Mouse (Mus musculus): ENCODE data around the gene Neu2.
"Not testable (repeated sequence)": the region's sequence is repeated elsewhere in the genome, so short reads cannot be mapped to it uniquely, and the experiment has no call there.

Neu2 gene

GRCm38 (mm10) chr1:87509561-87510165 lies at the start of gene Neu2:
Gene Neu2, plus strand, starts transcription at chr1:87509889.
- no peak for DNase-seq (ENCODE audit: low read depth)

DNA sequence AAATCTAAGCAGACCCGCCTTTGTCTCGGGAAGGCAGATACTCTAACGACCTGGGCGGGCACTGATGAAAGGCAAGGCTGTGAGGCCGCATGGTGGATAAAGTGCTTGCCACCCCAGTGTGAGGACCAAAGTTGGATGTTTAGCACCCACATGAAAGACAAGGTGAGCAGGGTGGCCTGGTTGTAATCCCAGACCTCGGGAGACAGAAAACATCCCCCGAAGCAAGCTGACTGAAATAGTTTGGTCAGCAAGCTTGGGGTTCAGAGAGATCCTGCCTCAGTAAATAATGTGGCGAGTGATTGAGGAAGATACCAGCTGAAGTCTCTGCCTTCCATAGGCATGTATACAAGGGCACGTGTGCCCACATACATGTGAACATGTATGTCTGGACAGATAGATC lies 42.2 kb upstream of the Neu2 start:
- DNase-seq (ENCODE audit: low read depth): no peak

DNA sequence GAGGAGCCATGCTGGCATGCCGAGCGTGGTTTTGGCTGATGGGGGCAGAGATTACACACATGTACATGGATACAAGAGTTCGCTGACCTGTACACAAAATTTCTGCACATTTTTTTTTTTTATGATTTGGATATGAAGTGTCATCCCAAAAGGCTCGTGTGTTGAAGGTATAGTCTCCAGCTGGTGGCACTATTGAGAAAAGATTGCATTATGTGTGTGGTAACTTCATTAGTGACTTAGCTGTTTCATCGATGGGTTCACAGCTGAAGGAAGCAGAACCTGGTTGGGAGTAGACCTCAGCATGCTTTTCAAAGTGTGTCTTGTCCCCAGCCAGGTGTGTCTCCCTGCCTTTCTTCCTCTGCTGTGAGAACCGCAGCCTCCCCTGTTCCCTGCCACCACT lies 41.4 kb upstream of the Neu2 start:
- no peak for DNase-seq (ENCODE audit: low read depth)

DNA sequence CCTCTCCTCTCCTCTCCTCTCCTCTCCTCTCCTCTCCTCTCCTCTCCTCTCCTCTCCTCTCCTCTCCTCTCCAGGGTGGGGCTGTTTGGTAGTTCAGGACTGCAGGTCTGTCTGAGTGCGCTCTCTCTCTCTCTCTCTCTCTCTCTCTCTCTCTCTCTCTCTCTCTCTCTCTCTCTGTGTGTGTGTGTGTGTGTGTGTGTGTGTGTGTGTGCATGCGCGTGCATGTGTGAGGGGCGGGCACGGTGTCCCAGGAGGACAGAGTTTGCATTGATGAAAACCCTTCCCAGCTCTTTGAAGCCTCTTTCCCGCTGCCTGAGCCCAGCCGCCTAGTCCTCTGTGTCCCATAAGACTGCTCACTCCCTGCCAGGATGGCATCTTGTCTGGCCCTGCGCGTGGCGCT lies 39.7 kb upstream of the Neu2 start, which contains the start of gene Snorc:
TSS of gene Snorc (plus strand) at position 301 of the 400 bp plus-strand sequence.
- not testable (repeated sequence) for DNase-seq (ENCODE audit: low read depth)

GRCm38 (mm10) chr1:87471914-87472313 lies 37.8 kb upstream of the Neu2 start:
- DNase-seq (ENCODE audit: low read depth): no peak

GRCm38 (mm10) chr1:87472576-87472975 lies 37.1 kb upstream of the Neu2 start:
- no peak for DNase-seq (ENCODE audit: low read depth)

DNA sequence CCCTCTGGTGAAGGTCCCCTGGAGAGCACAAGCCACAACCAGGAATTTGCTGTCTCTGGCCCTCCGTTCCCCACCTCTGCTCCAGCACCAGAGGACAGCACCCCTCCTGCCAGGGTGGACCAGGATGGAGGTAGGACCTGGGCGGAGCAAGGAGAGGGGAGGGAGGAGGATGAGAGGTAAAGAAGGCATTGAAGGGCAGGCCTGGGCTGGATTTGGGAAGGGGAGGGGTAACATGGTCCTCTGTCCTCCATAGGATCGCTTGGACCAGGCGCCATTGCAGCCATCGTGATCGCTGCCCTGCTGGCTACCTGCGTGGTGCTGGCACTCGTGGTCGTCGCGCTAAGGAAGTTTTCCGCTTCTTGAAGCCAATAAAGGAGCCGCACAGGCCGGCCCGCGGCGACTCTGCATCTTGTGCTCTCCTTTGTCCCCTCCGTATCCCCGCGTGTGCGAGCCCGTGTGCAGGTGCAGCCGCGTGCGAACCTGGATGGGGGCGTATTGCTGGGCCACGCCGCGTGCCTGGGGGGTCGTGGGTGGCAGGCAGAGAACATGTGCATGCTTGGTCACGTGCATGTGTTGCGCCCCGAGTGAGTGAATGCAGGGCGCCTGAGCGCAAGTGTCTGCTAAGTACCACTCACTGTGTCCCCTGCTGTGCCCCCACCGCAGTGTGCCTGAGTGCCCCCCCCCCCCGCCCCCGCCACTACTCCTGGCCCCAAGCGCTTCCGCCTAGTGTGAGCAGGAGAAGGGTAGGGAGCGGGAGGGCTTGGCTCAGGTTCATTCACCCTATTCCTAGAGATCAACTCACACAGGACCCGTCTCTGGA lies 34.4 kb upstream of the Neu2 start:
- DNase-seq (ENCODE audit: low read depth): no peak

- no peak for DNase-seq (ENCODE audit: low read depth)
Measured at GRCm38 (mm10) chr1:87482546-87482945, 27.1 kb upstream of the Neu2 start.

- no peak for DNase-seq (ENCODE audit: low read depth)
Measured at GRCm38 (mm10) chr1:87486386-87486785, 23.3 kb upstream of the Neu2 start.

DNA sequence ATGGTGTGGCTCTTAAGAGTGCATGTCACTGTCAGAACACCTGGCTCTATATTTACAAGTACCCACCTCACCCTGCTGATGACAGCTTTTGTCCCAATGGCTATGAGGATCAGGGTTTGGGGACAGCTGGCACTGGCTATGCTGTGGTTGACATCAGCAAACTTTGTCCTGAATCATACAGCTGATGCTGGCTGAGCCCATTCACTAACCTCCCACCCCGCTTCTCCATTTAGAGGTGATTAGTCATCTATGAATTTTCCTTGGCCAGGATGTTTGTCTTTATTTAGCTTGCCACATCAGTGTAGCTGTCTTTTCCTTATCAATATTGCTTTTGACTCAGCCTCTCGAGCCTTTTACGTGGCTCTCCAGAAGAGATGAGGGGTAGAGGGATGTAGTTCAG lies 17.4 kb upstream of the Neu2 start:
- DNase-seq (ENCODE audit: low read depth): no peak

GRCm38 (mm10) chr1:87493542-87493941 lies 16.1 kb upstream of the Neu2 start:
- DNase-seq (ENCODE audit: low read depth): no peak

GRCm38 (mm10) chr1:87505524-87505923 lies 4.2 kb upstream of the Neu2 start:
- DNase-seq (ENCODE audit: low read depth): no peak

DNA sequence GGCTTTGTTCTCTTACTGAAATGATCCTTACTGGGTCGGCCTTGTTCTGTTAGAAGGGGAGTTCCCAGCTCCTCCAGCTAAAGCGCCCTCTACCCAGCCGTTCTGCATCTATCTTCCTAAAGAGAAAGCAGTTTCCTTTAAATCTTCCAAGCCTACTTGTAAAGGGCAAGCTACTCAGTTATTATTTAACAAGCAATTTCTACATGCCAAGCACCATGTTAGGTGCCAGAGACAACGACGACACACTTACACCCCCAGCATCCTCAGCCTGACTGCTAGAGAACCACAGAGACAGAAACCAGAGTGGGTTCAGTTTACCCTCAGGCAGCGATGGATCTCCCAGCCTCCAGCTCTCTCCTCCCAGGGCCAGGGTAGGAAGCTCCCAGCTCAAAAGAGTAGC lies 1.8 kb upstream of the Neu2 start:
- DNase-seq (ENCODE audit: low read depth): no peak

DNA sequence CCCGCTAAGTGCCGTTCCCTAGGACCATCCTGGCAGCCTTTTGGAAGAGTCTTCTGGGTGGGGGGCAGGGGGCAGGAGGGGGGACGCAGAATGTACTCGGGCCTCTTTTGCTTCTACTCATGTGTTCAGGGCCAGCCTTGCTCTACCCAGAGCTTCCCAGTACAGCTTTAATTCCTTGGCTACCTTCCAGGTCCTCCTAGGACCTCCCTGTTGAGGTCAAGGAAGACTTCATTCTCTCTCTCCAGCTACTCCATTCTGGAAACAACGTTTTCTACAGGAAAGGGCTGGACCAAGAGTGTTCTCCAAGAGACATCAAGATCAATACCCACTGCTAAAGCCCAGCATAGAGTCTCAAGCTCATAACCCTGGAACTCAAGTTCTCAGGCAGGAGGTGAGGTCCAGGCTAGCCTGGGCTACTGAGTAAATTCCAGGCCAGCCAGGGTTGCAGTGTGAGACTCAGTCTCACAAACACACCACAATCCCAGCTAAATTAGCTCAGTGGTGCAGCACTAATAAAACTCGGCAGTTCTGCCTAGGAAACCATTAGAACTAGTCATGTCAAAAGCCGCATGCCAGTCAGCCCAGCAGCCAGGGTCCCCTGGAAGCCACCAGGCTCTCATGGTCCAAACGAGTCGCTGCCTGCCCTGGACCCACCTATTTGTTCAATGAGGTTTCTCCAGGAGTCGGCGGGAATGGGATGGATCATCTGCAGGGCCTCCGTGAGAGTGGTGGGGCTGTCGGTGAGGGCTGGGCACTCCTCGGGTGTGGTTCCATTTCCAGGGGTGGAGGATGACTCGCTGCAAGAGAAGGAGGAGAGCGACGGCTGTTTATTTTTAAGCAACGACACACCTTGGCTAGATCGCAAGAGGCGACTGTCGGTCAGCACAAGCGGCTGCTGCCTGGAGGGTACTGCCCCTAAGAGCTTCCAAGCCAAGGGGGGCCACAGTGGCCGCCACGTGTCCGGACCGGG lies 813 bp upstream of the Neu2 start:
- no peak for DNase-seq (ENCODE audit: low read depth)

GRCm38 (mm10) chr1:87510166-87510691 lies 540 bp downstream of the Neu2 start:
- DNase-seq (ENCODE audit: low read depth): no peak

GRCm38 (mm10) chr1:87510845-87511244 lies 1.2 kb downstream of the Neu2 start:
- DNase-seq (ENCODE audit: low read depth): no peak

DNA sequence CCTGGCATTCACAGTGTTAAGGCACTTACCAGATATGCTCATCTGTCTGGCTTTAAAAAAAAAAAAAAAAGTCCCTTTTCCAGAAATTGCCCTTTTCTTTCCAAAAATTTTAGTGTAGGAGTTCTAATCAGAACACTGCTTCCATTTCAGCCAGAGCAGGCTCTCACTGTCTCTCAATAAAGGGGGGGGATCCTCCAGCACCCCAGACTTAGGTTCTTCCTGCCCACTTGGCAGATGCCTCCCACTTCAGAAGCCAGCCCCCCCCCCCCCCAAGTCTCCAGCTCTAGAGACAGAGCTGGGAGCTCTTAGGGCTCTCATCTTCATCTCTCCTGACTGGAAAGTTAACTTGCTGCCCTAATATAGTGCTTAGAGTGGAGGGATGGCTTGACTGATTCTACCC lies 10.8 kb downstream of the Neu2 start:
- no peak for DNase-seq (ENCODE audit: low read depth)

- no peak for DNase-seq (ENCODE audit: low read depth)
Measured at GRCm38 (mm10) chr1:87521523-87521922, 11.8 kb downstream of the Neu2 start.

DNA sequence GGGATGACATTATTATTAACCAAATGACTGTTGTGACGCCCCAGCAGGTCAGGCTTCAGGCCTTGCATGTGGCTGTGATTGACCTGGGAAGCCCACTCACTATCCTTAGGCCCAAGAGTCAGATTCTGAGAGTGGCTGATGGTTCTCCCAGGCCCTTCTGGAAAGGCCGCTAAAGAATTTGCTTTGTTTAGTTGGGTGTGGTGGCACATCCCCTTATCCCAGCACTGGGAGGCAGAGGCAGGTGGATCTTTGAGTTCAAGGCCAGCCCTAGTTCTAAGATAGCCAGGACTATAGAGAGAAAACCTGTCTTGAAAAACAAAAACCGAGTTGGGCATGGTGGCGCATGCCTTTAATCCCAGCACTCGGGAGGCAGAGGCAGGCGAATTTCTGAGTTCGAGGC lies 15.4 kb downstream of the Neu2 start:
- no peak for DNase-seq (ENCODE audit: low read depth)

DNA sequence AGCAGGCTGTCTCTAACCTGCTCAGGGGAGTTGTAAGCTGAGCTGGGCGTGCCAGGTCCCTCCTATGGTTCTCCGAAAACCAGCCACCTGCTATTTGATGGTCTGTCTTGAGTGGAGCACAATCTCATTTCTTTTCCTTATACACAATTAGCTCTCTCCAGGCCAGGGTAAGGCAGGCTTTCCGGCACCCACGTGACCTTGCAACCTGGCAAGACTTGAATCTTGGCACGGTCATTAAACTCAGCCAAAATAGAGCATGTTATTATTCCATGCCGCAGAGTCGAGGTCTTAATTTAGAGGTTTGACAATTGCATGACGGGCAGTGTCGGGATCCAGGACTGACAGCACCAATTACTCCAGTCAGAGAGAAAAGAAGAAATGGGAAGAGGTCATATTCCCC lies 17.5 kb downstream of the Neu2 start:
- DNase-seq (ENCODE audit: low read depth): no peak

DNA sequence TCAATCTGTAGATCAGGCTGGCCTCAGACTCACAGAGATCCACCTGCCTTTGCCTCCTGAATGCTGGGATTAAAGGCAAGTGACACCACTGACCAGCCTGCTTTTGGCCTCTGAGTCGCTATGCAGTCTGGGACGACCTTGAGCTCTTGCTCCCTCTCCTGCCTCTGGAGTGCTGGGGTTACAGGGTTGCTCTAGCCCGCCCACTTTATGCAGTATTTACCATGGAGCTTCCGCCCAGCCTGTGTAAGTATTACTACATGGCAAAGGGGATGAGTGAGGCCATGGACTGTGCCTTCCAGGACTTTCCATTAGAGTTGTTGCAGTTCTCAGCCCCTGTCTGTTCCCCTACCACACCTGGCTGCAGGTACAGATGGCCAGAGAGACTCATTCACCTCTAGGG lies 22.7 kb downstream of the Neu2 start:
- no peak for DNase-seq (ENCODE audit: low read depth)

GRCm38 (mm10) chr1:87534118-87534517 lies 24.4 kb downstream of the Neu2 start:
- DNase-seq (ENCODE audit: low read depth): no peak
